Mouse (Mus musculus) CH12.LX (cell line): ENCODE measurements around the gene Gng12. TPM values are rescaled to one million over a fixed set of nuclear protein-coding genes. Genes with fewer than 3 reads are reported as not detected.

Source experiments
- polyA plus RNA-seq: library from polyadenylated mRNA; unstranded; fragments of >175 nt; gene quantifications from 2 replicates; pipeline ENCODE4 v1.2.1, GENCODE M21; 2012; ENCODE audit warnings: low read depth; ENCODE audit not compliant: insufficient read length
- total RNA-seq, 2 experiments: library from RNA; depleted of rRNA; stranded (reverse); fragments of 300-350 nt in 1 of 2; fragments of >200 nt in 1 of 2; gene quantifications; 2 replicates each; pipeline ENCODE4 v1.2.3; 2012 to 2014

Gng12 gene
- total and polyA plus RNA-seq, 3 experiments, result 3.9 to 20.8 (median 12.2) TPM

Other genes with a start within 250 kb of the Gng12 start
- not detected in 2 replicates for gene Vmn1r35, start 210.5 kb upstream of the Gng12 start, total RNA-seq (2012; rRNA removed)
- not detected in 2 replicates for gene Vmn1r35, start 210.5 kb upstream of the Gng12 start, total RNA-seq (2014; rRNA removed)
- gene Vmn1r35, start 210.5 kb upstream of the Gng12 start, polyA plus RNA-seq, result not detected in 2 replicates
- gene Vmn1r36, start 177.2 kb upstream of the Gng12 start, total RNA-seq (2012; rRNA removed), result not detected in 2 replicates
- not detected in 2 replicates for gene Vmn1r36, start 177.2 kb upstream of the Gng12 start, total RNA-seq (2014; rRNA removed)
- not detected in 2 replicates for gene Vmn1r36, start 177.2 kb upstream of the Gng12 start, polyA plus RNA-seq
- gene Vmn1r37, start 167.0 kb upstream of the Gng12 start, total RNA-seq (2012; rRNA removed), result not detected in 2 replicates
- not detected in 2 replicates for gene Vmn1r37, start 167.0 kb upstream of the Gng12 start, total RNA-seq (2014; rRNA removed)
- gene Vmn1r37, start 167.0 kb upstream of the Gng12 start, polyA plus RNA-seq, result not detected in 2 replicates
- not detected in 2 replicates for gene Vmn1r38, start 113.8 kb upstream of the Gng12 start, total RNA-seq (2012; rRNA removed)
- gene Vmn1r38, start 113.8 kb upstream of the Gng12 start, total RNA-seq (2014; rRNA removed), result not detected in 2 replicates
- gene Vmn1r38, start 113.8 kb upstream of the Gng12 start, polyA plus RNA-seq, result not detected in 2 replicates
- gene Vmn1r39, start 85.8 kb upstream of the Gng12 start, total RNA-seq (2012; rRNA removed), result not detected in 2 replicates
- gene Vmn1r39, start 85.8 kb upstream of the Gng12 start, total RNA-seq (2014; rRNA removed), result not detected in 2 replicates
- gene Vmn1r39, start 85.8 kb upstream of the Gng12 start, polyA plus RNA-seq, result not detected in 2 replicates
- 6.0 and 12.5 TPM in 2 replicates for gene Gadd45a, start 141.1 kb downstream of the Gng12 start, total RNA-seq (2012; rRNA removed)
- 19.5 and 22.4 TPM in 2 replicates for gene Gadd45a, start 141.1 kb downstream of the Gng12 start, total RNA-seq (2014; rRNA removed)
- 26.2 and 30.5 TPM in 2 replicates for gene Gadd45a, start 141.1 kb downstream of the Gng12 start, polyA plus RNA-seq